Comparison of ENCODE assay signal across 8 mouse cellular contexts in genomic region chr7:46919551-46920176, GRCm38 (mm10). TPM values are rescaled to one million over a fixed set of nuclear protein-coding genes. Genes with fewer than 3 reads are reported as not detected.
A peak's percentile ranks its signal among the peaks of the same experiment; 100 is the strongest.
DNase-seq lines count a peak whose midpoint lies in the region; ATAC-seq and TF ChIP-seq lines count a peak whose summit lies in the region.

Gene Tsg101, minus strand, starts transcription at chr7:46919969.

- H3K27ac ChIP-seq in CH12.LX (ENCODE audit: insufficient read depth, low read depth): peak within 1 kb of the TSS; percentile 73
- H3K27ac ChIP-seq in forebrain, embryonic 12.5 days: peak within 1 kb of the TSS; percentile 92
- H3K27ac ChIP-seq in heart, postnatal 0 days (ENCODE audit: low read depth): peak within 1 kb of the TSS; percentile 94
- peak within 1 kb of the TSS; percentile 92 for H3K27ac ChIP-seq in liver, embryonic 16.5 days (ENCODE audit: low read length)
- peak within 1 kb of the TSS; percentile 97 for H3K27ac ChIP-seq in neural tube, embryonic 13.5 days (replicated peaks)
- peak within 1 kb of the TSS; percentile 98 for H3K27ac ChIP-seq in testis, adult 2 months (ENCODE audit: control insufficient read depth, insufficient read depth, low read depth, low read length)

- dilution Hi-C loops in CH12.LX (cut with MboI; ENCODE audit: extremely low pct_ligation_motif_present, extremely low pct_unique_long_range_greater_than_20kb, low sequenced_read_pairs): no loop called here

- peak; percentile 87 for DNase-seq in CH12.LX (ENCODE audit: extremely low read depth)
- peak; percentile 80 for DNase-seq in c-Kit-positive CD71-positive TER-119-negative erythroid progenitor cells, embryonic 14.5 days (ENCODE audit: low read depth)
- DNase-seq in heart, postnatal 0 days (ENCODE audit: low spot score): peak; percentile 88
- peak; percentile 95 to 97 for DNase-seq in kidney, postnatal 4 days

- peak within 1 kb of the TSS; percentile 51; the same call in 1 of the 2 replicates for H3K4me2 ChIP-seq in CH12.LX (ENCODE audit: insufficient read depth, low read depth, poor library complexity, severe bottlenecking)
- H3K4me2 ChIP-seq in forebrain, embryonic 12.5 days: peak within 1 kb of the TSS; percentile 69
- peak within 1 kb of the TSS; percentile 70 for H3K4me2 ChIP-seq in heart, postnatal 0 days (ENCODE audit: low read depth, low read length)
- peak within 1 kb of the TSS; percentile 74 for H3K4me2 ChIP-seq in liver, embryonic 16.5 days (ENCODE audit: low read depth, low read length)
- peak within 1 kb of the TSS; percentile 74 for H3K4me2 ChIP-seq in neural tube, embryonic 13.5 days

- peak within 1 kb of the TSS; percentile 89 for H3K9ac ChIP-seq in CH12.LX (ENCODE audit: insufficient read depth, low read depth)
- H3K9ac ChIP-seq in forebrain, embryonic 12.5 days: peak within 1 kb of the TSS; percentile 93
- H3K9ac ChIP-seq in heart, postnatal 0 days (replicated peaks; ENCODE audit: low read depth, low read length): peak within 1 kb of the TSS; percentile 67
- peak within 1 kb of the TSS; percentile 92 for H3K9ac ChIP-seq in liver, embryonic 16.5 days (ENCODE audit: low read depth, low read length)
- H3K9ac ChIP-seq in neural tube, embryonic 13.5 days: peak within 1 kb of the TSS; percentile 96

- peaks cover 34% of the 10 kb centered on the region for H3K79me2 ChIP-seq in CH12.LX (replicated peaks; ENCODE audit: control insufficient read depth, extremely low read depth, insufficient read depth, poor library complexity, severe bottlenecking)

- in situ Hi-C loops in CH12.LX (cut with MboI; ENCODE audit: low pct_ligation_motif_present, low pct_unique_long_range_greater_than_20kb, low sequenced_read_pairs): no loop called here

- no peak for TF ChIP-seq RAD21 in CH12.LX (IDR thresholded peaks at IDR 0.05; ENCODE audit: low read depth, low read length)

- ATAC-seq in forebrain, embryonic 12.5 days (ENCODE audit: low FRiP score): peak; percentile 96
- ATAC-seq in heart, postnatal 0 days (ENCODE audit: insufficient read depth, low read depth): peak; percentile 93
- ATAC-seq in liver, embryonic 16.5 days (ENCODE audit: low read depth): peak; percentile 92
- ATAC-seq in neural tube, embryonic 13.5 days (ENCODE audit: low read depth): peak; percentile 95

- H3K9me3 ChIP-seq in CH12.LX (replicated peaks; ENCODE audit: low read length): no peaks in the 10 kb centered on the region
- H3K9me3 ChIP-seq in forebrain, embryonic 12.5 days: no peaks in the 10 kb centered on the region
- H3K9me3 ChIP-seq in heart, postnatal 0 days (replicated peaks; ENCODE audit: control insufficient read depth, low read length): no peaks in the 10 kb centered on the region
- no peaks in the 10 kb centered on the region for H3K9me3 ChIP-seq in liver, embryonic 16.5 days (replicated peaks; ENCODE audit: control insufficient read depth, low read length)
- no peaks in the 10 kb centered on the region for H3K9me3 ChIP-seq in neural tube, embryonic 13.5 days

- H3K27me3 ChIP-seq in CH12.LX (replicated peaks): no peaks in the 10 kb centered on the region
- H3K27me3 ChIP-seq in forebrain, embryonic 12.5 days: no peaks in the 10 kb centered on the region
- no peaks in the 10 kb centered on the region for H3K27me3 ChIP-seq in heart, postnatal 0 days (ENCODE audit: control insufficient read depth, insufficient read depth, low read length)
- no peaks in the 10 kb centered on the region for H3K27me3 ChIP-seq in liver, embryonic 16.5 days (ENCODE audit: control insufficient read depth, insufficient read depth, low read depth, low read length)
- H3K27me3 ChIP-seq in neural tube, embryonic 13.5 days: no peaks in the 10 kb centered on the region
- no peaks in the 10 kb centered on the region for H3K27me3 ChIP-seq in testis, adult 2 months (ENCODE audit: control insufficient read depth, insufficient read depth, low read length)

- peaks cover 9 to 35% of the 10 kb centered on the region in 2 experiments; a peak in 3 of 4 replicates for H3K4me1 ChIP-seq in CH12.LX (ENCODE audit: control insufficient read depth in 1 of 2, insufficient read depth in 2 of 2)
- peaks cover 32% of the 10 kb centered on the region for H3K4me1 ChIP-seq in forebrain, embryonic 12.5 days
- peaks cover 22% of the 10 kb centered on the region for H3K4me1 ChIP-seq in heart, postnatal 0 days (ENCODE audit: control insufficient read depth, insufficient read depth)
- peaks cover 15% of the 10 kb centered on the region for H3K4me1 ChIP-seq in liver, embryonic 16.5 days (ENCODE audit: control insufficient read depth, low read depth, low read length)
- H3K4me1 ChIP-seq in neural tube, embryonic 13.5 days (replicated peaks): peaks cover 44% of the 10 kb centered on the region
- peaks cover 4% of the 10 kb centered on the region; the same call in 1 of the 2 replicates for H3K4me1 ChIP-seq in testis, adult 2 months (ENCODE audit: control insufficient read depth, insufficient read depth, low read length)

- TF ChIP-seq EP300 in CH12.LX (IDR thresholded peaks at IDR 0.05; ENCODE audit: low read length): no peak
- peak; percentile 68; the same call in 1 of the 2 replicates for TF ChIP-seq EP300 in heart, postnatal 0 days (IDR thresholded peaks at IDR 0.05; ENCODE audit: low read depth)

- WGBS in forebrain, embryonic 12.5 days: under 1% methylated on average over 75 of the region's 75 CpGs
- under 1% methylated on average over 70 of the region's 75 CpGs for WGBS in heart, postnatal 0 days
- WGBS in liver, embryonic 16.5 days (ENCODE audit: insufficient replicate concordance): under 1% methylated on average over 75 of the region's 75 CpGs
- under 1% methylated on average over 59 of the region's 75 CpGs for WGBS in neural tube, embryonic 13.5 days

- peaks cover 6 to 28% of the 10 kb centered on the region in 2 experiments for H3K36me3 ChIP-seq in CH12.LX (replicated peaks in 1 of 2; ENCODE audit: control insufficient read depth in 1 of 2, insufficient read depth in 1 of 2, low read length in 1 of 2)
- peaks cover 15% of the 10 kb centered on the region; the same call in 1 of the 2 replicates for H3K36me3 ChIP-seq in forebrain, embryonic 12.5 days (replicated peaks)
- H3K36me3 ChIP-seq in heart, postnatal 0 days (replicated peaks; ENCODE audit: control insufficient read depth, insufficient read depth, low read length): no peaks in the 10 kb centered on the region
- H3K36me3 ChIP-seq in liver, embryonic 16.5 days (ENCODE audit: control insufficient read depth, insufficient read depth): no peaks in the 10 kb centered on the region
- peaks cover 9% of the 10 kb centered on the region; the same call in 1 of the 2 replicates for H3K36me3 ChIP-seq in neural tube, embryonic 13.5 days
- H3K36me3 ChIP-seq in testis, adult 2 months (ENCODE audit: control insufficient read depth, insufficient read depth, low read length): no peaks in the 10 kb centered on the region

- peak within 1 kb of the TSS; percentile 75 to 84 (median 83) for H3K4me3 ChIP-seq in CH12.LX (replicated peaks in 1 of 3; ENCODE audit: low read depth in 2 of 3, low read length in 2 of 3, poor library complexity in 1 of 3)
- peak within 1 kb of the TSS; percentile 71 for H3K4me3 ChIP-seq in forebrain, embryonic 12.5 days (replicated peaks)
- peak within 1 kb of the TSS; percentile 73 for H3K4me3 ChIP-seq in heart, postnatal 0 days (ENCODE audit: low read depth, low read length)
- H3K4me3 ChIP-seq in liver, embryonic 16.5 days (ENCODE audit: low read depth, low read length): peak within 1 kb of the TSS; percentile 95
- H3K4me3 ChIP-seq in neural tube, embryonic 13.5 days: peak within 1 kb of the TSS; percentile 96
- peak within 1 kb of the TSS; percentile 100 for H3K4me3 ChIP-seq in testis, adult 2 months (ENCODE audit: control insufficient read depth, low read depth, low read length)

- 0 out of 4 replicates have a peak, but pooled peaks of 1 of the 2 experiments have one; percentile 6 for TF ChIP-seq CTCF in CH12.LX (conservative IDR thresholded peaks at IDR 0.05 in 1 of 2, IDR thresholded peaks at IDR 0.05 in 1 of 2; ENCODE audit: low read depth in 2 of 2, low read length in 2 of 2)
- TF ChIP-seq CTCF in heart, postnatal 0 days (IDR thresholded peaks at IDR 0.05; ENCODE audit: low read depth): no peak
- TF ChIP-seq CTCF in testis, adult 2 months (IDR thresholded peaks at IDR 0.05; ENCODE audit: control insufficient read depth, insufficient read depth, insufficient replicate concordance, low read depth, low read length): no peak

- TF ChIP-seq POLR2A in CH12.LX (IDR thresholded peaks at IDR 0.05; ENCODE audit: low read depth, low read length): peak; percentile 98
- TF ChIP-seq POLR2A in testis, adult 2 months (IDR thresholded peaks at IDR 0.05; ENCODE audit: control insufficient read depth, low read depth, low read length): peak; percentile 94

TF ChIP-seq in CH12.LX, 34 proteins besides CTCF, POLR2A, EP300 and RAD21 (continues in another document):
- peak; percentile 87 for TF ChIP-seq TCF12 (IDR thresholded peaks at IDR 0.05; ENCODE audit: low read depth, low read length)
- peak; percentile 82; the same call in 1 of the 2 replicates for TF ChIP-seq POLR2AphosphoS2 (IDR thresholded peaks at IDR 0.05; ENCODE audit: low read depth, low read length)
- peak; percentile 72; the same call in 1 of the 2 replicates for TF ChIP-seq MXI1 (IDR thresholded peaks at IDR 0.05; ENCODE audit: low read depth, low read length)
- no peak for TF ChIP-seq ZC3H11A (IDR thresholded peaks at IDR 0.05; ENCODE audit: low read depth, low read length)
- TF ChIP-seq ETS1 (conservative IDR thresholded peaks at IDR 0.05; ENCODE audit: low read depth, low read length): no peak
- peak; percentile 72 for TF ChIP-seq BHLHE40 (IDR thresholded peaks at IDR 0.05; ENCODE audit: low read depth, low read length)
- no peak for TF ChIP-seq SMC3 (IDR thresholded peaks at IDR 0.05; ENCODE audit: low read depth, low read length)
- peak; percentile 89 for TF ChIP-seq UBTF (IDR thresholded peaks at IDR 0.05; ENCODE audit: low read depth, low read length)
- TF ChIP-seq TBP (conservative IDR thresholded peaks at IDR 0.05; ENCODE audit: low read depth, low read length): 0 out of 2 replicates have a peak, but pooled peaks have one; percentile 42
- no peak for TF ChIP-seq JUND (conservative IDR thresholded peaks at IDR 0.05; ENCODE audit: low read depth, low read length)
- TF ChIP-seq MAZ (IDR thresholded peaks at IDR 0.05; ENCODE audit: low read depth, low read length): peak; percentile 79
- no peak for TF ChIP-seq USF2 (conservative IDR thresholded peaks at IDR 0.05; ENCODE audit: low read depth, low read length)

RNA-seq across cellular contexts. Expression of gene Tsg101, which starts in this region (rescaled TPM):
- total RNA-seq in CH12.LX (2012; rRNA removed) (19.8 and 23.8 TPM in 2 replicates), CH12.LX (2014; rRNA removed) (46.0 and 49.9 TPM in 2 replicates)
- polyA plus RNA-seq in CH12.LX (2012; ENCODE audit: insufficient read length, low read depth): 84.1 and 93.5 TPM in 2 replicates
- polyA plus RNA-seq in forebrain, embryonic 12.5 days (2016; fragmentation: Nextera tagmentation; extraction: Ambion mirVana): 344 and 355 TPM in 2 replicates
- 107 and 116 TPM in 2 replicates for total RNA-seq in heart, postnatal 0 days (2014; rRNA removed; ENCODE audit: low replicate concordance)
- 160 and 164 TPM in 2 replicates for polyA plus RNA-seq in heart, postnatal 0 days (2015; fragmentation: Nextera tagmentation; extraction: Ambion mirVana)
- polyA plus RNA-seq in liver, embryonic 16.5 days (2015; fragmentation: Nextera tagmentation; extraction: Ambion mirVana): 54.4 and 54.6 TPM in 2 replicates
- polyA plus RNA-seq in neural tube, embryonic 13.5 days (2015; fragmentation: Nextera tagmentation; extraction: Ambion mirVana): 373 and 384 TPM in 2 replicates
- polyA plus RNA-seq in testis, adult 2 months (2012; rRNA removed): 38.3 and 45.7 TPM in 2 replicates

Comparison
In these comparisons a context has a peak if more than half of its experiments do, and no peak if none do; other contexts are left out.
1. Peak in every context shown above with its lines: DNase-seq, ATAC-seq, H3K4me3 ChIP-seq and H3K27ac ChIP-seq.